Mouse (Mus musculus): ENCODE measurements around the gene Stra8. TPM values are rescaled to one million over a fixed set of nuclear protein-coding genes. Genes with fewer than 3 reads are reported as not detected.

Stra8 gene
- polyA plus RNA-seq, 1 experiment = not detected

DNA sequence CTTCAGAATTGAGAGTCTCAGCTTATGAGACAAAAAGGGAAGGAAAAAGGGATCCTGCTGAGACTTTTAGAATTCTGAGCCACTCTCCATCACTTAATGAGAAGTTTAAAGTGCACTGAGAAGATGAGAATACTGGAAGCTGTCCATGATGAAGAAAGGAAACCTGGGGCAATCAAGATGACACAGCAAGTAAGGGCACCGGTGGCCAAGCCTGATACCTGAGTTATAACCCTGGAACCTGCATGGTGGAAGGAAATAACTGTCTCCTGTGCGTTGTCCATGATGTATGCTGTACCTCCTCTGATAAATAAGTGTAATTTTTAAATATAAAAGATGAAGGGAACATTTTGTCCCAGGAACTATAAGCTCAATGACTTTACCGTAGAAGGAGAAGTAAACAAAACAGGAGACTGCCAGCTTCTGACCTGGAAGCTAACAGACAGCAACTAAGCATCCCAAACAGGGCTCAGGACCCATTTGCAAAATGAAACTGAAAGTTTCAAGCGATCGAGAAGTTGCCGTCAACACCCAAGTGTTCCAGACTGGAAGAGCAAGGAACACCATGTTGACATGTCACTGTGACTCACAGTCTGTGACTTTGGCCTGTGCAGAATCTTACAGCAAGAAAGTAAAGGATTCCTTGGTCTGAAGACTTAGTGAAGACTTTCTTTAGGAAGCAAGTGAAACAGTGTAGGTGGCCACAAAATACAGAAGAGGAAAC, 46.0 kb downstream of the Stra8 start:
- TF ChIP-seq CTCF (IDR thresholded peaks at IDR 0.05; ENCODE audit: borderline replicate concordance, insufficient read depth, low read depth, low read length) = no peak
- no peak for TF ChIP-seq POLR2A (IDR thresholded peaks at IDR 0.05; ENCODE audit: borderline replicate concordance, insufficient read depth, low read length)
- no peak for DNase-seq
- H3K4me3 ChIP-seq (replicated peaks; ENCODE audit: insufficient read depth, low read depth, low read length) = no peak overlapping the region
- no peak overlapping the region for H3K27ac ChIP-seq (ENCODE audit: insufficient read depth, low read length)
- H3K4me1 ChIP-seq (ENCODE audit: control insufficient read depth, insufficient read depth, low read length) = no peaks in the 10 kb centered on the region
- 86% methylated on average over 6 of the region's 6 CpGs for WGBS
- no peaks in the 10 kb centered on the region for H3K27me3 ChIP-seq (ENCODE audit: control insufficient read depth, insufficient read depth, low read length)

DNA sequence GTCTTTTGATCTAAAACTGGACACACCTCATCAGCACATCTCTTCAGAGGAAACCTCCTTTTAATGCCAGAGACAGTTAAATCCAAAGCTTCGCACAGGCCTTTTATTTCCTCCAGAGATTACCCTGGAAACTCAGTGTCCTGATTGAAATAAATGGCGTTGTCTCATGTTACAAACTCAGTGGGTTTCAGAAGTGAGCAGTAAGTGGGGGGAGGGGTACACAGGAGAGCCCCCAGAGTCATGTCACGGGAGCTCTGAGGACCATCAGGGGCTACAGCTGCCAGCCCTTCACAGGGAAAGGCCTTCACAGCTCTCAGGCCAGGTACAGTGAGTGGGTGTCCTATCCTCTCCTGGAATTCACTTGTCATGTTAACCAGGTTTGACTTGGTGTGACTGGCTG, 51.2 kb downstream of the Stra8 start:
- TF ChIP-seq POLR2A (IDR thresholded peaks at IDR 0.05; ENCODE audit: borderline replicate concordance, insufficient read depth, low read length) (no peak), CTCF (IDR thresholded peaks at IDR 0.05; ENCODE audit: borderline replicate concordance, insufficient read depth, low read depth, low read length) (no peak)
- no peaks in the 10 kb centered on the region for H3K27me3 ChIP-seq (ENCODE audit: control insufficient read depth, insufficient read depth, low read length)
- no peak for DNase-seq
- WGBS = 49% methylated on average over 3 of the region's 3 CpGs
- no peak overlapping the region for H3K4me3 ChIP-seq (replicated peaks; ENCODE audit: insufficient read depth, low read depth, low read length)
- no peak overlapping the region for H3K27ac ChIP-seq (ENCODE audit: insufficient read depth, low read length)
- H3K4me1 ChIP-seq (ENCODE audit: control insufficient read depth, insufficient read depth, low read length) = no peaks in the 10 kb centered on the region

DNA sequence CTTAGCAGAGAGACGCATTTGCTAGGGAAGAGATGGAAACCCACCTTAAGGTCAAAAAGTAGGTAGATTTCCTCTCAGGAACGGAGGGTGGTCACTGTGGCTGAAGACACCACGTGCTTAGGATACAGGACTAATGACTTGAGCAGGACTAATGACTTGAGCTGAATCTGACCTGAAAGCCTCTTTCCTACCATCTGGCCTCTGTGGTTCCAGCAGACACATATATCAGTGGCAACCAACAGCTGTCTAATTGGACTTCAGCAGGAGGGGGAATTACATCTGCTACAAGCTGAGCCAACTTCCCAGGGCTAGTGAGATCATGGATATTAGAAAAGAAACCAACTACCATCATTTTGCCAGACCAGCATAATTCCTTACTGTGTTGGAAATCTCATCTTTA, 59.3 kb downstream of the Stra8 start:
- no peak for DNase-seq
- WGBS = 63% methylated on average over 3 of the region's 3 CpGs
- H3K27ac ChIP-seq (ENCODE audit: insufficient read depth, low read length) = no peak overlapping the region
- TF ChIP-seq POLR2A (IDR thresholded peaks at IDR 0.05; ENCODE audit: borderline replicate concordance, insufficient read depth, low read length) (no peak), CTCF (IDR thresholded peaks at IDR 0.05; ENCODE audit: borderline replicate concordance, insufficient read depth, low read depth, low read length) (no peak)
- no peaks in the 10 kb centered on the region for H3K4me1 ChIP-seq (ENCODE audit: control insufficient read depth, insufficient read depth, low read length)
- no peaks in the 10 kb centered on the region for H3K27me3 ChIP-seq (ENCODE audit: control insufficient read depth, insufficient read depth, low read length)
- no peak overlapping the region for H3K4me3 ChIP-seq (replicated peaks; ENCODE audit: insufficient read depth, low read depth, low read length)

DNA sequence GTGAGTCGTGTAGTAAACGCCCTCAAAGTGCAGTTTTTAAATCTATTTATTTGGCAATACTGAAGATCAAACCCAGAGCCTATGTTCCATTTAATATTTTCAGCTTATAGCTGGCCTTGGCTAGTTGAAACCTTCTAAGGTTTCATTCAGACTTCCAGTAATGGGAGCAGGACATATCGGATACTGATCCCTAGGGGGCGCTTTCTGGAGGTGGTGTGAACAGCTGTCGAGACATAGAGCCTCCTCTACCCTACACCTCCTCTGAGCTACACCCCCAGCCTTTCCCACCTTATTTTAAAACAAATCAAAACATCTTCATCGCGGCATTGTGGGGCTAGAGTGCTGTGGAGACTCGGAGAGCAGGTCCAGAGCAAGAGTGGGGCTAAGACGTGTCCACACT, 60.7 kb downstream of the Stra8 start:
- 70% methylated on average over 9 of the region's 9 CpGs for WGBS
- Histone ChIP-seq H3K27ac (ENCODE audit: insufficient read depth, low read length) (no peak overlapping the region), H3K4me3 (replicated peaks; ENCODE audit: insufficient read depth, low read depth, low read length) (no peak overlapping the region), H3K27me3 (ENCODE audit: control insufficient read depth, insufficient read depth, low read length) (no peaks in the 10 kb centered on the region), H3K4me1 (ENCODE audit: control insufficient read depth, insufficient read depth, low read length) (no peaks in the 10 kb centered on the region)
- DNase-seq = no peak
- TF ChIP-seq CTCF (IDR thresholded peaks at IDR 0.05; ENCODE audit: borderline replicate concordance, insufficient read depth, low read depth, low read length) (no peak), POLR2A (IDR thresholded peaks at IDR 0.05; ENCODE audit: borderline replicate concordance, insufficient read depth, low read length) (no peak)

DNA sequence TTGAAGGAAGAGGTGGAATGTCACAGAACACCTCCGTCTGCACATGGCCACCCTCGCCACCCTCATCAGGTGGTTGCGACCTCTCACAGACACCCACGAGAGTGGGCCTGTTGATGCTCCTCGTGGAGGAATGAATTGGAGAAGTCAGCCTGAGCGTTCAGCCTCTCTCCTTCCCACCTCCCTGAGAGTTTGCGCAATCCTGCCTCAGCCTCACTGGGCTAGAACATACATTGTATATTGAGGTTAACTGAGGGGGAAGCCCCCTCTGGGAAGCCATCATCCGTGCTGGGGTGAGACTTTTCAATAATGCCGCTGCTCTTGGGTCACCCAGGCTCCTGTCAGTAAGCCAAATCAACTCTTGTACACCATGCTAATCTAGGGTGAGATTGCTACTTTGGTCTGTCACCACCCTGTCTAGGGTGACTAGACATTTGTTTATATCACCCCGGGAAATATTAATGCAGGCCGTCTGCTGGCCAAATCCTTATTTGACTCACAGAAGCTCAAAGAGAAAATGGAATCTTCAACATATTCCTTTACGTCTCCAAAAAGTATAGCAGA, 67.2 kb downstream of the Stra8 start:
- no peaks in the 10 kb centered on the region for H3K27me3 ChIP-seq (ENCODE audit: control insufficient read depth, insufficient read depth, low read length)
- WGBS = 84% methylated on average over 12 of the region's 12 CpGs
- DNase-seq = no peak
- no peak overlapping the region for H3K27ac ChIP-seq (ENCODE audit: insufficient read depth, low read length)
- TF ChIP-seq POLR2A (IDR thresholded peaks at IDR 0.05; ENCODE audit: borderline replicate concordance, insufficient read depth, low read length) = no peak
- TF ChIP-seq CTCF (IDR thresholded peaks at IDR 0.05; ENCODE audit: borderline replicate concordance, insufficient read depth, low read depth, low read length) = no peak
- 0 out of 2 replicates have a peak, but pooled peaks cover 3% of the 10 kb centered on the region for H3K4me1 ChIP-seq (ENCODE audit: control insufficient read depth, insufficient read depth, low read length)
- no peak overlapping the region for H3K4me3 ChIP-seq (replicated peaks; ENCODE audit: insufficient read depth, low read depth, low read length)

DNA sequence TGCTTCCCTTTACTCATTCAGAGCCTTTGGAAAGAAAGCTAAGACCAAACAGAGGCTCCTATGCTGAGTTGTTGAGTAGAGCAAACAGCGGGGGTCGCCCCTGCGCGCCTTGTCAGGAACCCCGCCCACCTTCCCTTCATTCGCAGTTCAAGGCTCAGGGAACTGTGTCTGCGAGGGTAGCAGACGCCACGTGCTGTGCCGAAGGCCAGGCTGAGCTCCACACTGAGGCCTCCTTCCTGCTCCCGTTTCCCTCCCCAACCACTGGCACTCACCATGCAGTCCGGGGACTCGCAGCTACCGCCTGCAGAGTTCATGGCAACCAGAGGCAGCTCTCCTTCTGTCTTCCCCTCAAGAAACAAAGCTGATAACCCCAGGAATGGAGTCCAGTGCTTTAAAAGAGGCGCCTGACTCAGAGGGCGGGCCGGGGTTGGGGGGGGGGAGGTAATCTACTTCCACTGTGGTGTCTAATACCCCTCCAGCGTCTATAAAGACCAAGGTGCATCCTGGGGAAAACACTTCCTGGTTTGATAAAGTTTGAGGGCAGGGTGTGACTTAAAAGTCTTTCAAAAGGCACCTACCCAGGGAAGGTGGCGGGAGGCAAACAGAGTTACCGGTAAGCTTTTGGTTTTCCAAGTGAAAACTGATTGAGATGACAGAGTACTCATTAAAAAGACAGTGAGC, 68.3 kb downstream of the Stra8 start, which contains the start of gene Slc23a4:
Gene Slc23a4, minus strand, starts transcription at position 324 of the 681 bp plus-strand sequence.
- Histone ChIP-seq H3K4me1 (ENCODE audit: control insufficient read depth, insufficient read depth, low read length) (0 out of 2 replicates have a peak, but pooled peaks cover 3% of the 10 kb centered on the region), H3K27ac (ENCODE audit: insufficient read depth, low read length) (no peak within 1 kb of the TSS), H3K27me3 (ENCODE audit: control insufficient read depth, insufficient read depth, low read length) (no peaks in the 10 kb centered on the region), H3K4me3 (replicated peaks; ENCODE audit: insufficient read depth, low read depth, low read length) (no peak within 1 kb of the TSS)
- DNase-seq = no peak
- TF ChIP-seq POLR2A (IDR thresholded peaks at IDR 0.05; ENCODE audit: borderline replicate concordance, insufficient read depth, low read length) (no peak), CTCF (IDR thresholded peaks at IDR 0.05; ENCODE audit: borderline replicate concordance, insufficient read depth, low read depth, low read length) (no peak)
- WGBS = 10% methylated on average over 20 of the region's 20 CpGs

Other genes starting within 250 kb of the Stra8 start
- gene Agbl3, start 139.7 kb upstream of the Stra8 start, polyA plus RNA-seq (2012; rRNA removed) = 15.9 and 16.4 TPM in 2 replicates
- gene Tmem140, start 57.0 kb upstream of the Stra8 start, polyA plus RNA-seq (2012; rRNA removed) = 1.4 and 1.8 TPM in 2 replicates
- 3.7 and 4.9 TPM in 2 replicates for gene Cyren, start 42.1 kb upstream of the Stra8 start, polyA plus RNA-seq (2012; rRNA removed)
- gene Wdr91, start 9.3 kb upstream of the Stra8 start, polyA plus RNA-seq (2012; rRNA removed) = 26.7 and 28.0 TPM in 2 replicates
- 0.46 and 0.70 TPM in 2 replicates for gene Slc23a4, start 68.2 kb downstream of the Stra8 start, polyA plus RNA-seq (2012; rRNA removed)
- 24.2 and 26.1 TPM in 2 replicates for gene Cnot4, start 213.6 kb downstream of the Stra8 start, polyA plus RNA-seq (2012; rRNA removed)